Mouse (Mus musculus) heart, adult 2 months (tissue): ENCODE data around the gene Coro2b. TPM values are rescaled to one million over a fixed set of nuclear protein-coding genes. Genes with fewer than 3 reads are reported as not detected.

Experiments
- DNase-seq, 2 experiments: peaks; one replicate each; pipeline ENCODE4 v3.0.0; 2021
- H3K27ac ChIP-seq: fragments of 200-600 bp; 2 replicates; pipeline ENCODE4 v1.8.1; 2022
- H3K27me3 ChIP-seq: fragments of 200-500 bp; 2 replicates; pipeline ENCODE4 v1.6.1; 2012; ENCODE audit warnings: mild to moderate bottlenecking, low read length, inconsistent platforms, mixed read lengths; ENCODE audit not compliant: control insufficient read depth, insufficient read depth
- H3K36me3 ChIP-seq: fragments of 200-500 bp; 2 replicates; pipeline ENCODE4 v1.6.1; 2012; ENCODE audit warnings: low read length, inconsistent platforms; ENCODE audit not compliant: control insufficient read depth, insufficient read depth
- H3K4me1 ChIP-seq: fragments of 200-500 bp; 2 replicates; pipeline ENCODE4 v1.6.1; 2011; ENCODE audit warnings: low read length; ENCODE audit not compliant: control insufficient read depth, insufficient read depth
- H3K4me3 ChIP-seq: fragments of 200-600 bp; 2 replicates; pipeline ENCODE4 v1.8.1; 2022
- H3K79me2 ChIP-seq: fragments of 200-500 bp; replicated peaks from 2 replicates; pipeline ENCODE4 v1.6.1; 2012; ENCODE audit warnings: mild to moderate bottlenecking, inconsistent platforms, low read length, moderate library complexity, mixed read lengths; ENCODE audit not compliant: control insufficient read depth, insufficient read depth
- H3K9ac ChIP-seq: fragments of 200-500 bp; 2 replicates; pipeline ENCODE4 v1.6.1; 2012; ENCODE audit warnings: low read depth, mild to moderate bottlenecking, control low read depth, inconsistent platforms, low read length, mixed read lengths
- CTCF ChIP-seq: fragments of 200-600 bp; IDR thresholded peaks from 2 replicates; pipeline ENCODE4 v1.8.1; 2022; ENCODE audit warnings: antibody characterized with exemption, mild to moderate bottlenecking, moderate library complexity
- EP300 ChIP-seq: fragments of 200-500 bp; IDR thresholded peaks from 2 replicates; pipeline ENCODE4 v1.6.1; 2011; ENCODE audit warnings: low read depth, low read length, control low read depth; ENCODE audit not compliant: insufficient read depth
- POLR2A ChIP-seq: fragments of 200-500 bp; IDR thresholded peaks from 2 replicates; pipeline ENCODE4 v1.6.1; 2011; ENCODE audit warnings: mild to moderate bottlenecking, low read depth, low read length, control low read depth; ENCODE audit not compliant: insufficient read depth
- WGBS: fragments of 180-500 bp; shearing (Covaris S2); methylation state at CpG from one replicate; pipeline ENCODE4 v1.1.7; 2018; 5-methylcytosine and 5-hydroxymethylcytosine counted together
- intact Hi-C: fragments of 180-260 bp; cut with DNase I; formaldehyde crosslinking; loops from one replicate; pipeline ENCODE4 v1.15.1; 2025
- polyA plus RNA-seq: library from polyadenylated mRNA; depleted of rRNA; stranded (reverse); fragments of >200 nt; gene quantifications from 2 replicates; pipeline ENCODE4 v1.2.3, GENCODE M21; 2012
- total RNA-seq, 2 experiments: library from RNA; stranded (reverse); gene quantifications; 2 replicates each; pipeline ENCODE4 v1.2.3; 2021

The Coro2b gene
- total and polyA plus RNA-seq, 3 experiments, result 10.1 to 17.2 (median 11.6) TPM

- intact Hi-C loops, result no loop called here
- Histone ChIP-seq H3K27ac (no peak overlapping the region), H3K36me3 (no peaks in the 10 kb centered on the region), H3K4me3 (no peak overlapping the region), H3K27me3 (no peaks in the 10 kb centered on the region), H3K4me1 (peaks cover 24% of the 10 kb centered on the region), H3K79me2 (0 out of 2 replicates have a peak, but pooled peaks cover 1% of the 10 kb centered on the region), H3K9ac (no peak overlapping the region)
- no peak for DNase-seq
- 83% methylated on average over 6 of the region's 6 CpGs for WGBS
- TF ChIP-seq EP300 (no peak), POLR2A (no peak), CTCF (no peak)
Measured at GRCm38 (mm10) chr9:62517112-62517957, 19.5 kb downstream of the Coro2b start.

- TF ChIP-seq POLR2A (no peak), CTCF (no peak), EP300 (no peak)
- Histone ChIP-seq H3K4me3 (no peak overlapping the region), H3K9ac (no peak overlapping the region), H3K79me2 (0 out of 2 replicates have a peak, but pooled peaks cover 1% of the 10 kb centered on the region), H3K27me3 (no peaks in the 10 kb centered on the region), H3K27ac (no peak overlapping the region), H3K36me3 (no peaks in the 10 kb centered on the region), H3K4me1 (peaks cover 15% of the 10 kb centered on the region)
- WGBS, result 93% methylated on average over 7 of the region's 7 CpGs
- DNase-seq, result no peak
- intact Hi-C loops, result no loop called here
Measured at GRCm38 (mm10) chr9:62515138-62515537, 21.7 kb downstream of the Coro2b start.

DNA sequence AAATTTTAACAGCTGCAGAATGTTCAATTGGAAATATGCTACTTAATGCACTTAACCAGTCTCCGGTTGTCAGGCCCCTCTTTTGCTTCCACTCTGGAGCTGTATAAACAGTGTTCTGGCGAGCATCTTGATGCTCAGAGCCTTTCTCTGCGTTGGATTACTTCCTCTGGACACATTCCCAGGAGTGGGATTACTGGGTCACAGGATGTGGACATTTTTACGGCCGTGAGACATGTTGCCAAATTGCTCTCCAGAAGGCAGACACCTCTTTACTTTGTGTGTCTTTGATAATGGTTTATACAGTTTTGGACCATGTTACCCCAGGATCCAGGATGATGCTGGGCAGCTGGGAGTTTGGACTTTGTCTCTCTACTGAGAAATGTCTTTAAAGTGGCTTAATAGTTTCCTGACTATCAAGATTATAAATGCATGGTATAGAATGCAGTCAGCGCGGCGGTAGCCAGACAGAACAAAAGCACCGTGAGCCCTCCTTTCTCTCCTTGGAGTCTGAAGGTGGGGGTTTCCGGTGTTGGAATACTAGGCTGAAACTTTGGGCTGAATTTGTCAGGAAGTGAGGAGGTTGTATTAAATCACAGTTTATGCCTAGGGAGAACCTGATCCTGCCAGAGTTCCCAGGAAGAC is 23.2 kb downstream of the Coro2b start:
- Histone ChIP-seq H3K79me2 (0 out of 2 replicates have a peak, but pooled peaks cover 1% of the 10 kb centered on the region), H3K4me1 (peaks cover 15% of the 10 kb centered on the region), H3K9ac (no peak overlapping the region), H3K4me3 (no peak overlapping the region), H3K27ac (peak overlapping the region; percentile 34), H3K36me3 (no peaks in the 10 kb centered on the region), H3K27me3 (no peaks in the 10 kb centered on the region)
- intact Hi-C loops, result no loop called here
- WGBS, result 31% methylated on average over 10 of the region's 10 CpGs
- TF ChIP-seq CTCF (no peak), EP300 (0 out of 2 replicates have a peak, but pooled peaks have one; percentile 25), POLR2A (no peak)
- DNase-seq, result peak in 1 of 2 experiments; percentile 57

GRCm38 (mm10) chr9:62510530-62510936 is 26.3 kb downstream of the Coro2b start:
- H3K36me3 ChIP-seq, result no peaks in the 10 kb centered on the region
- no peaks in the 10 kb centered on the region for H3K79me2 ChIP-seq
- WGBS, result 63% methylated on average over 4 of the region's 4 CpGs
- no peak overlapping the region for H3K4me3 ChIP-seq
- no peak for DNase-seq
- no peak overlapping the region for H3K27ac ChIP-seq
- TF ChIP-seq EP300, result no peak
- TF ChIP-seq CTCF, result no peak
- TF ChIP-seq POLR2A, result no peak
- peaks cover 26% of the 10 kb centered on the region for H3K4me1 ChIP-seq
- no peak overlapping the region for H3K9ac ChIP-seq
- no peaks in the 10 kb centered on the region for H3K27me3 ChIP-seq
- intact Hi-C loops, result no loop called here

DNA sequence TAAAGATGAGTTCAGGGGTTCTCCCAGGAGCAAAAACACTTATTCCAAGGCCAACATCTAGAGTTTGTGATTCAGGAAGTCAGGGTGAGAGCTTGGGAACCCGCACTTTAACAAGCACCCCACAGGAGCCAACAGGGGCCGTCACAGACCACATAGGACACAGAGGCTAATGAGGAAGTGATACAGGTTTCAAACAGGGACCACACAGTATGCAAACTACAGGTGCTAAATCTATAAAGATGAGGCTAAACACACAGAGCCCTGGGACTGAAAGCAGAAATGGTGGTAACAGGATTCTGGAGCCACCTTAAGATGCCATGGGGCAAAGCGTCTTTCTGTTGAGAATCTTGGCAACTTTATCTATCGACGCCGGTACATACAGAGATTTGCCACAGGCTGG is 27.2 kb downstream of the Coro2b start:
- 94% methylated on average over 6 of the region's 6 CpGs for WGBS
- Histone ChIP-seq H3K4me3 (no peak overlapping the region), H3K9ac (no peak overlapping the region), H3K79me2 (no peaks in the 10 kb centered on the region), H3K27ac (no peak overlapping the region), H3K27me3 (no peaks in the 10 kb centered on the region), H3K36me3 (no peaks in the 10 kb centered on the region), H3K4me1 (peaks cover 27% of the 10 kb centered on the region)
- no peak for DNase-seq
- intact Hi-C loops, result no loop called here
- no peak for TF ChIP-seq EP300
- TF ChIP-seq CTCF, result no peak
- TF ChIP-seq POLR2A, result no peak

DNA sequence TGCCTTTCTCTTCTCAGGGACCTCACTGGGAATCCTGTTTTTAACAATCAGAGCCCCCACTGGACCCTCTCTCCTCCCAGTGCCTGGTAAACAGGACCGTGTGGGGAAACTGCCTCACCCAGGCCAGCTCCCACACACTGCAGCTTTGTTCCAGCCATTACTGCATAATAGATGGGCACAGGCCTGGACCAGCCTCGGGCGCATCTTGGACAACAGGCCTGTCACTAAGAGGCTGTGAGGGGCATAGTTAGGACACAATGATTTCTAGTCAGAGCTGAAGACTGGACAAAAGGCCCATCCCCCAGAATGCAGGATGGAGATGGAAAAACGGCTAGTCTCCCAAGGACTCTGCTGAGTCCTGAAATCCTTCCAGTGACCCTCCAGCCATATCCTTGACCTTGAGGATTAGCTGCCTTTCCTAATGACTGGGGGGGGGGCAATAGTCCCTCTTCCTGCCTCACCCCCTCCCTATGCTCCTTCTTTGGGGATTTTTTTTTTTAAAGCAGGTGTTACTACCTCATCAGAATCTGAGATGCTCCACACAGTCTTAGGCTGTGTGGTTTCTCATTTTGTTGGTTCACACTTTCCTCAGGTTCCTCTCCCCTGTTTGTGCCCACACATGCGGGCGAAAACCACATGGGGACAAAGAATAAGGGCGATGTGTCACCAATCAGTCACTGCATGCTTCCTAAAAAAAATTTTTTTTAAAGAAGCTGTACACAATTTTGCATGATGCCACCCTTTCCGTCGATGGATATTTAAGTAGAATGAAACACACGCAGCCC is 27.9 kb downstream of the Coro2b start:
- no peak for DNase-seq
- Histone ChIP-seq H3K4me1 (peaks cover 24% of the 10 kb centered on the region), H3K27me3 (no peaks in the 10 kb centered on the region), H3K79me2 (no peaks in the 10 kb centered on the region), H3K4me3 (no peak overlapping the region), H3K9ac (no peak overlapping the region), H3K27ac (no peak overlapping the region), H3K36me3 (no peaks in the 10 kb centered on the region)
- intact Hi-C loops, result no loop called here
- TF ChIP-seq EP300 (no peak), CTCF (no peak)
- WGBS, result 84% methylated on average over 10 of the region's 10 CpGs
